Mouse (Mus musculus) bone marrow macrophage, adult 2 months (primary cell): ENCODE data around the gene Eid3.

ENCODE experiments used
- CTCF ChIP-seq: IDR thresholded peaks from 2 replicates; pipeline ENCODE4 v1.5.1; 2012; ENCODE audit warnings: low read depth, mild to moderate bottlenecking, low read length, moderate library complexity
- POLR2A ChIP-seq: IDR thresholded peaks from 2 replicates; pipeline ENCODE4 v1.6.1; 2012; ENCODE audit warnings: mild to moderate bottlenecking, low read depth, low read length, borderline replicate concordance

- TF ChIP-seq CTCF (no peak; the same call in 1 of the 2 replicates), POLR2A (no peak)
These were observed 43.0 kb downstream of the Eid3 start for GRCm38 (mm10) chr10:82909382-82909781.
